Mouse (Mus musculus) forebrain, embryonic 11.5 days (tissue): Measurements from ENCODE around the gene Qrich1. TPM values are rescaled to one million over a fixed set of nuclear protein-coding genes. Genes with fewer than 3 reads are reported as not detected.

Experiments
- ATAC-seq: fragments of 200-750 bp; cut with Nextera tagmentation; replicated peaks from 2 replicates; pipeline ENCODE4 v1.8.0; 2017; ENCODE audit warnings: moderate TSS enrichment; ENCODE audit not compliant: low FRiP score
- DNase-seq: peaks from one replicate; pipeline ENCODE4 v3.0.0-alpha.2; 2017; ENCODE audit warnings: low spot score
- H3K27ac ChIP-seq: fragments of 300-500 bp; sonication (generic); 2 replicates; pipeline ENCODE4 v1.5.1; 2014; ENCODE audit warnings: low read depth, low read length
- H3K27me3 ChIP-seq: fragments of 300-500 bp; sonication (generic); 2 replicates; pipeline ENCODE4 v1.6.1; 2014; ENCODE audit warnings: mild to moderate bottlenecking, low read length, mixed read lengths; ENCODE audit not compliant: control insufficient read depth, insufficient read depth
- H3K36me3 ChIP-seq: fragments of 300-500 bp; sonication (generic); 2 replicates; pipeline ENCODE4 v1.6.1; 2014; ENCODE audit warnings: mild to moderate bottlenecking, low read length, moderate library complexity, mixed read lengths; ENCODE audit not compliant: control insufficient read depth, insufficient read depth
- H3K4me1 ChIP-seq: fragments of 300-500 bp; sonication (generic); replicated peaks from 2 replicates; pipeline ENCODE4 v1.6.1; 2014; ENCODE audit warnings: low read length, mixed read lengths; ENCODE audit not compliant: control insufficient read depth, insufficient read depth
- H3K4me2 ChIP-seq: fragments of 300-500 bp; sonication (generic); 2 replicates; pipeline ENCODE4 v1.6.1; 2014; ENCODE audit warnings: low read depth, mild to moderate bottlenecking, low read length, moderate library complexity, mixed read lengths; ENCODE audit not compliant: severe bottlenecking
- H3K4me3 ChIP-seq: fragments of 300-500 bp; sonication (generic); 2 replicates; pipeline ENCODE4 v1.5.1; 2014; ENCODE audit warnings: low read depth, low read length
- H3K9ac ChIP-seq: fragments of 300-500 bp; sonication (generic); 2 replicates; pipeline ENCODE4 v1.6.1; 2014; ENCODE audit warnings: low read length
- H3K9me3 ChIP-seq: fragments of 300-500 bp; sonication (generic); 2 replicates; pipeline ENCODE4 v1.6.1; 2016; ENCODE audit warnings: low read length, mixed read lengths; ENCODE audit not compliant: control insufficient read depth
- WGBS: fragments of 180-500 bp; shearing (Covaris S2); extraction: QIAGEN DNeasy Blood & Tissue Kit; methylation state at CpG from one replicate; pipeline ENCODE4 v1.1.7; 2014; 5-methylcytosine and 5-hydroxymethylcytosine counted together
- polyA plus RNA-seq: library from polyadenylated mRNA; unstranded; fragments of >200 nt; fragmentation: Nextera tagmentation; extraction: Ambion mirVana; gene quantifications from 2 replicates; pipeline ENCODE4 v1.2.1, GENCODE M21; 2014

Gene Qrich1
- polyA plus RNA-seq: 174 and 183 TPM in 2 replicates

DNA sequence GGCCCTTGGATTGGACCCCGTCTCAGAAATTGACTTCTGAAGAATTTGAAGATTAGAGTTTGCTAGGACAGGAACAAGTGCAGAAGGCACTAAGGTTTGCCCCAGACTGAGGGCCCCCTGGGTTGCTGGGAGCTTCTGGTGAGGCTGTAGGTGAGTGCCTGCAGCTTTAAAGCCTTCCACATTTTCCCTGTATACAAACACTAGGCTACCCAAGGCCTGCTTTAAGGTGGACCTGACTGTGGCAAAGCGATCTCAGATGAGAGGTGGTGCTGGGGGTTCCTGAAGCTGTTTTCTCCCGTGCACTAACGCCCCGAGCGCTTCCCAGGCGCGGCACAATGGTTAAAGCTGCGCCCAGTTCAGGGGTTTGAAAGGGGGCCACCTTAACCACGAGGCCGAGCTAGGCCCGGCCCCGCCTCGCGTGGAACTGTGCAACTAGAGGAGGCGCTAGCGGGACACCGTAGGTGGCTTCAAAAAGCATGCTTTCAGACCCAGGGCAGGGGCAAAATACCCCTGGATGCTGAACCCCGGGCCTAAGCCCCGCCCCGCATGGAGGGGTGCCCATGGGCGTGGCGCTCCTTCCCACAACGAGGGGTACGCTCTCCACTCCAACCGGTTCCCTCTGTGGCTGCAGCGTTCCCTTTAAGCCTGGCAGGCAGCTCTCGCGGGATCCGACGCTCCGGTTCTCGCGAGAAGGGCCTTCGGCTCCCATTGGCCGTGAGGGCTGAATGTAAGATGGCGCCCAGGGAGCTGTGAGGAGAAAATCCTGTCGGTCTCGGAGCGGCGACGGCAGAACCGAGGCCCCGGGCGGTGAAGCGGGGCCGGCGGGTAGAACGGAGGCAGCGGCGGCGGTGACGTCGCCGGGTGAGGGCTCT, at the start of gene Qrich1:
Qrich1 (plus strand) TSS at position 427 of the 872 bp plus-strand sequence.
- H3K4me3 ChIP-seq: peak within 1 kb of the TSS; percentile 88
- H3K27ac ChIP-seq: peak within 1 kb of the TSS; percentile 99
- peak within 1 kb of the TSS; percentile 98 for H3K9ac ChIP-seq
- H3K9me3 ChIP-seq: no peaks in the 10 kb centered on the region
- H3K36me3 ChIP-seq: peaks cover 11% of the 10 kb centered on the region
- DNase-seq: peak; percentile 98
- WGBS: 1% methylated on average over 46 of the region's 55 CpGs
- peak within 1 kb of the TSS; percentile 89 for H3K4me2 ChIP-seq
- ATAC-seq: peak; percentile 96
- H3K27me3 ChIP-seq: no peaks in the 10 kb centered on the region
- peaks cover 5% of the 10 kb centered on the region; the same call in 1 of the 2 replicates for H3K4me1 ChIP-seq

DNA sequence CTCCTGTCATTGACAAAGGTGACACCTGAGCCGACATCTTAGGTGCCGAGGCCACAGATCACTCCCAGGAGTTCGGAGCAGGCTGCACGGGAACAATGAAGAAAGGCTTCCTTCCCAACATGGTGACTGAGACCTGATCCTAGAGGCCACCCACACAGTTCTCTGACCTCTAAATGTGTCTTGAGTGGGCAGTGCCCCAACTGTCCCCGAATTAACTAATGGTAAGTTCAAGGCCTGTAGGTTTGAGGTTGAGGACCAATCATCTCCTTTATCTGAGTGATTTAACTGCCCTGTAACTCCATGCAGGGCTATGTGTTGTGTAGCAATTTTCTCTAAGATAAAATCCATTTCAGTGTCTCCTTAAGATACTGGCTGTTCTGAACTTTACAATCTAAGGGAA, 47.2 kb upstream of the Qrich1 start:
- Histone ChIP-seq H3K36me3 (no peaks in the 10 kb centered on the region), H3K4me1 (no peaks in the 10 kb centered on the region), H3K4me2 (no peak overlapping the region), H3K27me3 (no peaks in the 10 kb centered on the region), H3K4me3 (no peak overlapping the region), H3K27ac (no peak overlapping the region), H3K9ac (no peak overlapping the region), H3K9me3 (no peaks in the 10 kb centered on the region)
- DNase-seq: no peak
- no peak for ATAC-seq
- WGBS: 81% methylated on average over 5 of the region's 5 CpGs

DNA sequence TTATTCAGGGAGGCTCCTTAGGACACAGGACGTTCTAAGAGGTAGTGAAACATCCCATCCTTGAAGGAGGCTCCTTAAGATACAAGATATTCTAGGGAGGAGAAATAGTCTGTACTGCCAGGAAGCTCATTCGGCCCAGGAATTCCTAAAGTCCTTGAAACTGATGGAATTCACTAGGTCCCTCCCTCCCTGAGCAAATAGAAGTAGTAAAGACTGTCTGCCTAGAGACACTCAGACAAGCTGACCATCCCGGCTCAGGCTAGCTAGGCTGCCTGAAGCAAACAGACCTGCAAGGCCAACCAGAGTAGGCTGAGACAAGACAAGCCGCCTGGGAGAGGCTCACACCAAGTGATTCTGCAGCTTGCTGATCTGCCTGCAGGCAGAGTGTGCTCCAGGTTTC, 46.8 kb upstream of the Qrich1 start:
- no peaks in the 10 kb centered on the region for H3K4me1 ChIP-seq
- H3K9me3 ChIP-seq: no peaks in the 10 kb centered on the region
- no peak overlapping the region for H3K27ac ChIP-seq
- no peaks in the 10 kb centered on the region for H3K27me3 ChIP-seq
- no peak overlapping the region for H3K9ac ChIP-seq
- no peak overlapping the region for H3K4me3 ChIP-seq
- WGBS: 78% methylated on average over 4 of the region's 4 CpGs
- ATAC-seq (no peak), DNase-seq (no peak)
- no peak overlapping the region for H3K4me2 ChIP-seq
- H3K36me3 ChIP-seq: no peaks in the 10 kb centered on the region

DNA sequence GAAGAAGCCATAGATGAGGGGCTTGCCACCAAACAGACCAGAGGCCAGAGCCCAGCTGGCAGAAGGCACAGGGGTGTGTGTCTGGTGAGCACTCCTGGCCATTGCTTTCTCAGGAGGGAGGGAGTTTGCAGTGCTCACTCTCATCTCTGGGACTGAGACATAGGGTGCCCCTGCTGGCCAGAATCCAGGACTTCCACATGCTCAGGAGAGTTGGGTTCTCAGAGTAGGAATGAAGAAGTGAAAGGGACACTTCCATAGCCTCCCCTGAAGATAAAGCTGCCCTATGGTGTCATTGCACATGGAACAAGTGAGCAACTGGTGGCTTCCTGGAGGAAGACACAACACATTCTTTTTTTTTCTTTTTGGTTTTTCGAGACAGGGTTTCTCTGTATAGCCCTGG, 42.1 kb upstream of the Qrich1 start:
- Histone ChIP-seq H3K27me3 (no peaks in the 10 kb centered on the region), H3K4me1 (peaks cover 9% of the 10 kb centered on the region; the same call in 1 of the 2 replicates), H3K4me3 (no peak overlapping the region), H3K9ac (no peak overlapping the region), H3K36me3 (no peaks in the 10 kb centered on the region), H3K4me2 (no peak overlapping the region), H3K27ac (no peak overlapping the region), H3K9me3 (no peaks in the 10 kb centered on the region)
- ATAC-seq (no peak), DNase-seq (no peak)
- WGBS: 50% methylated on average over 1 of the region's 1 CpGs

DNA sequence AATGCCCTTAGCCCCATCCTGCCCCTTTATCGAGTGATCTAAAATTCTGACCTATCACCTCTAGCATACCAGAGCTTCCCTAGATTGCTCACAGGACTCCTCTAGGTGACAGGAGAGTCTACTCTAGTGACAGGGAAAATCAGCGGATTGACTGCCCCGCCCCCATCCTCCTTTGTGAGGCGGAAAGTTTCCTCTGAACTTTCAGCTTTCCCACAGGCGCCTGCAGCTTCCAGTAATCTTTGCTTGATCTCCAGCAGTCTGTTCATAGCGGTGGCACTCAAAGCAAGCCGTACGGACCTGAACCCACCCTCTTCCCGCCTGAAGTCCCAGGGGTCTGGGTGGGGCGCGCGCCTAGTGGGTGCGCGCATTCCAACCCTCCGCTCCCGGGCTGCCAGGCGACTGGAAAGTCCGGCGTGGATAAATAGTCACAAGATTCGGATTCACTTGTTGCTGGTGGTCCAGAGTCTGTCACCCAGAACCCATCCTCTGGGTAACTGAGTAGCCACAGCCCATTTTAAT, 37.9 kb upstream of the Qrich1 start:
- no peaks in the 10 kb centered on the region; the same call in 1 of the 2 replicates for H3K36me3 ChIP-seq
- H3K4me3 ChIP-seq: peak overlapping the region; percentile 37
- under 1% methylated on average over 20 of the region's 20 CpGs for WGBS
- peak overlapping the region; percentile 61 for H3K4me2 ChIP-seq
- peak; percentile 75 for ATAC-seq
- H3K27me3 ChIP-seq: no peaks in the 10 kb centered on the region
- H3K27ac ChIP-seq: peak overlapping the region; percentile 79
- H3K9me3 ChIP-seq: no peaks in the 10 kb centered on the region
- H3K9ac ChIP-seq: peak overlapping the region; percentile 61
- DNase-seq: peak; percentile 91
- H3K4me1 ChIP-seq: peaks cover 13% of the 10 kb centered on the region; the same call in 1 of the 2 replicates

DNA sequence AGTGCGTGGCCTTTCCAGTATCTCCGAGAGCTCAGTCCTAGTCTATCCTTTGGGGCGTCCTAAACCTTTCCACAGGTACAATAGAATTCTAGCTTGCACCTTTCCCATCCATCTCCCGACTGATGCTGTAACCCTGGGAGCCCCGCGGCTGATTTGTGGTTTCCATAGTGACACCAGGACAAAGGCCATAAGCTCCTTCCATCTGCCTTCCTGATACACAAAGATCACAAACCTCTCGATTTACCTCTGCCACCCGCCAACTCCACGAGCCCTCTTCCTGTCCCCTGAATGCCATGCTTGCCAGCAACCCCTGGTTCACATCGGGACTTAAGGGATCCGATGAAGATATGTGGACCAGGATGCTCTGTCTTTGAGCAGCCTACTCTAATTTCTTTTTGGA, 37.4 kb upstream of the Qrich1 start:
- Histone ChIP-seq H3K4me2 (peak overlapping the region; percentile 61; the same call in 1 of the 2 replicates), H3K4me3 (peak overlapping the region; percentile 37; the same call in 1 of the 2 replicates), H3K9ac (peak overlapping the region; percentile 44; the same call in 1 of the 2 replicates), H3K4me1 (peaks cover 13% of the 10 kb centered on the region; the same call in 1 of the 2 replicates), H3K27ac (peak overlapping the region; percentile 79; the same call in 1 of the 2 replicates), H3K9me3 (no peaks in the 10 kb centered on the region), H3K36me3 (peaks cover 2% of the 10 kb centered on the region), H3K27me3 (no peaks in the 10 kb centered on the region)
- DNase-seq: peak; percentile 62
- 26% methylated on average over 11 of the region's 11 CpGs for WGBS
- ATAC-seq: peak; percentile 28; the same call in 1 of the 2 replicates

DNA sequence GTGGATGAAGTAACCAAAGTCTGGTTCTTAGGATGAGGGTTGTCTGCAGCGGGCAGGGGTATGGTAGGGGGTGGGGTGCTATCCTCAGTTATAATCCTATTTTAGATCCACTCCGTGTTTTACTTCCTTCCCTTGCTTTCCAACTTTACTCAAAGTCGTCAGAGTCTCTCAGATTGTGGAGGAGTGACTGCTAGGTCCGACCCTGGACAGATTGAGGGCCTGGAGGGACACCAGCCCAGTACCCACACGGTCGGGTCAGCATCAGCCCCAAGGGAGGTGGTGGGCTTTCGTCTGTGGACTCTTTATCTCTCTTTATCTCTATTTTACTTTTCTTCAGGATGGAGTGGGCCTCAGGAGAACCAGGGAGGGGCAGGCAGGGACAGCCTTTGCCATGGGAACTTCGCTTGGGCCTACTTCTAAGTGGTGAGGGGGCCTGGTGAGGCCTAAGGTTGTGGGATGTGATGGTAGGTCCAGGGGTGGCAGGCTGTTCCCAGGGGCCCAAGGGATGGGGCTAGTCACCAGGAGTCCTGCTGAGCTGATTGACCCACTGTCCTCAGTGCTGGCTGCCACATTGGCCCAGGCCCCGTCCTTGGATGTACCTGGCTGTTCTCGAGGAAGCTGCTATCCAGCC, 36.8 kb upstream of the Qrich1 start, which contains the start of gene Lamb2:
Lamb2 (plus strand) TSS at position 16 of the 631 bp plus-strand sequence.
- H3K4me3 ChIP-seq: peak within 1 kb of the TSS; percentile 44
- H3K36me3 ChIP-seq: peaks cover 4% of the 10 kb centered on the region
- H3K9ac ChIP-seq: peak within 1 kb of the TSS; percentile 73
- peaks cover 13% of the 10 kb centered on the region; the same call in 1 of the 2 replicates for H3K4me1 ChIP-seq
- ATAC-seq: peak; percentile 68
- no peaks in the 10 kb centered on the region for H3K9me3 ChIP-seq
- H3K27me3 ChIP-seq: no peaks in the 10 kb centered on the region
- WGBS: 8% methylated on average over 10 of the region's 10 CpGs
- H3K27ac ChIP-seq: peak within 1 kb of the TSS; percentile 79
- peak within 1 kb of the TSS; percentile 68 for H3K4me2 ChIP-seq
- DNase-seq: peak; percentile 64

DNA sequence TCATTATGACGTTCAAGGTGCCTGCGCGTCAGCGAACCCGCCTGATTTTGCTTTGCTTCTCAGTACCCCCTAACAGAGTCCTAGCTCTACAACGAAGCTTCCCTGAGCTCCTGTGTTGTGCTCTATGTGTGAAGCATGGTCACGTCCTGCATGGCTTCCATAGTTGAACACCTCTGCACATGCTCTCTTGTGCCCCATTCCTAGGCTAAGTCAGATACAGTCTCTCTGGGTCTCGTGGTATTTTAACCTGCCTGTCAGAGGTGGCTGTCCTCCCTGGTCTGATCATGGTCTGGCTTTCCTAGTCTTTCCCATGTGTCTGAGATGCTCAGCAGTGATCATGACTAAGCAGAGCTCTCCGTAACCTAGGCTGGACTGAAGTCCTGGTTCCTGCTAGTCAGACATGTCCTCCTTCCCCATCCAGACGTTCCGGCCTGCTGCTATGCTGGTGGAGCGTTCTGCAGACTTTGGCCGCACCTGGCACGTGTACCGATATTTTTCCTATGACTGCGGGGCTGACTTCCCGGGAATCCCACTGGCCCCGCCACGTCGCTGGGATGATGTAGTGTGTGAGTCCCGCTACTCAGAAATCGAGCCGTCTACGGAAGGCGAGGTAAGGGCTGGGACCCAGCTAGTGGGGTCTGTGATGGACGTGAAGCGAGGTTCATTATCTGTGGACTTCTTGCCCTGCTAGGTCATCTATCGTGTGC, 35.6 kb upstream of the Qrich1 start:
- peaks cover 13% of the 10 kb centered on the region; the same call in 1 of the 2 replicates for H3K4me1 ChIP-seq
- no peak overlapping the region for H3K4me3 ChIP-seq
- no peak overlapping the region for H3K4me2 ChIP-seq
- no peaks in the 10 kb centered on the region for H3K9me3 ChIP-seq
- ATAC-seq: no peak
- no peak overlapping the region for H3K27ac ChIP-seq
- H3K27me3 ChIP-seq: no peaks in the 10 kb centered on the region
- 94% methylated on average over 28 of the region's 28 CpGs for WGBS
- no peak for DNase-seq
- no peak overlapping the region for H3K9ac ChIP-seq
- peaks cover 4% of the 10 kb centered on the region for H3K36me3 ChIP-seq
